In genomic region chr6:84995418-84995817, GRCm38 (mm10) we compare ENCODE assay signal across 22 mouse cellular contexts.
DNase-seq lines count a peak whose midpoint lies in the region; TF ChIP-seq lines count a peak whose summit lies in the region.
"Had no signal": no experiment of that assay in that cellular context is flagged by ENCODE, and none has a peak within 500 bp of the region (broad histone marks: within the 10 kb centered on the region; RNA-seq: fewer than 3 reads in every experiment).

No protein-coding gene starts in this region.

- intact Hi-C loops in left cerebral cortex, adult 2 months (cut with DNase I), result no loop called here
- intact Hi-C loops in left cerebral cortex, postnatal 10 days (cut with DNase I), result no loop called here

- no peak for DNase-seq in left cerebral cortex, adult 2 months (ENCODE audit: extremely low spot score in 1 of 2, low spot score in 2 of 2)
- DNase-seq in left cerebral cortex, postnatal 10 days (ENCODE audit: extremely low spot score in 1 of 2, low spot score in 2 of 2), result no peak
- peak; percentile 32 for DNase-seq in ES-CJ7 (ENCODE audit: low read depth, low spot score)
- DNase-seq in induced T-regulatory cell, adult 2 months (ENCODE audit: low read depth), result peak; percentile 4
- DNase-seq in kidney, postnatal 4 days, result no peak
- DNase-seq: adrenal gland, adult 8-10 months; B cell, adult 2 months; cerebellum, adult 8-10 months; cerebellum, postnatal 25 days; gastrocnemius, postnatal 14 days; kidney, adult 18-20 months; lung, adult 18-20 months; lung, postnatal 36 days; right cerebral cortex, postnatal 4 days had no signal

- H3K9me3 ChIP-seq in E14TG2a.4 (ENCODE audit: low read length), result no peaks in the 10 kb centered on the region
- H3K9me3 ChIP-seq: forebrain, embryonic 13.5 days; heart, embryonic 10.5 days; heart, embryonic 15.5 days; hindbrain, embryonic 12.5 days; limb, embryonic 13.5 days; liver, embryonic 12.5 days; neural tube, embryonic 13.5 days had no signal

- no peaks in the 10 kb centered on the region for H3K27me3 ChIP-seq in E14TG2a.4 (ENCODE audit: insufficient read depth, low read length)
- H3K27me3 ChIP-seq: forebrain, embryonic 13.5 days; heart, embryonic 15.5 days; hindbrain, embryonic 12.5 days; limb, embryonic 13.5 days; liver, embryonic 12.5 days; neural tube, embryonic 13.5 days had no signal

- peak; percentile 23 for TF ChIP-seq CTCF in left cerebral cortex, adult 2 months (IDR thresholded peaks at IDR 0.05)
- TF ChIP-seq CTCF in E14TG2a.4 (conservative IDR thresholded peaks at IDR 0.05; ENCODE audit: low read length), result peak; percentile 92

- H3K36me3 ChIP-seq in E14TG2a.4 (ENCODE audit: insufficient read depth, low read length), result no peaks in the 10 kb centered on the region
- H3K36me3 ChIP-seq: heart, embryonic 10.5 days; heart, embryonic 15.5 days; hindbrain, embryonic 12.5 days; liver, embryonic 12.5 days had no signal

- H3K27ac ChIP-seq in left cerebral cortex, adult 2 months, result no peak overlapping the region
- H3K27ac ChIP-seq: forebrain, embryonic 13.5 days; heart, embryonic 10.5 days; heart, embryonic 15.5 days; hindbrain, embryonic 12.5 days; limb, embryonic 13.5 days; liver, embryonic 12.5 days; neural tube, embryonic 13.5 days had no signal

- H3K4me1 ChIP-seq in E14TG2a.4 (replicated peaks; ENCODE audit: low read depth, low read length), result no peaks in the 10 kb centered on the region
- H3K4me1 ChIP-seq: forebrain, embryonic 13.5 days; heart, embryonic 10.5 days; heart, embryonic 15.5 days; hindbrain, embryonic 12.5 days; limb, embryonic 13.5 days; liver, embryonic 12.5 days; neural tube, embryonic 13.5 days had no signal

- no peak overlapping the region for H3K4me3 ChIP-seq in left cerebral cortex, adult 2 months
- H3K4me3 ChIP-seq in E14TG2a.4 (replicated peaks; ENCODE audit: low read length), result no peak overlapping the region
- H3K4me3 ChIP-seq: forebrain, embryonic 13.5 days; heart, embryonic 10.5 days; heart, embryonic 15.5 days; hindbrain, embryonic 12.5 days; limb, embryonic 13.5 days; liver, embryonic 12.5 days; neural tube, embryonic 13.5 days had no signal

Comparison
In these comparisons a context has a peak if more than half of its experiments do, and no peak if none do; other contexts are left out.
1. DNase-seq: peak in ES-CJ7 (single experiment) and induced T-regulatory cell, adult 2 months (single experiment); none in left cerebral cortex, adult 2 months (0 of 2), left cerebral cortex, postnatal 10 days (0 of 2) and kidney, postnatal 4 days (0 of 2).